Mouse (Mus musculus) heart, postnatal 0 days (tissue): ENCODE data around the gene Hsd17b1. TPM values are rescaled to one million over a fixed set of nuclear protein-coding genes. Genes with fewer than 3 reads are reported as not detected.

Source experiments
- ATAC-seq: fragments of 200-750 bp; cut with Nextera tagmentation; 2 replicates; pipeline ENCODE4 v1.8.0; 2017; ENCODE audit warnings: low read depth, moderate number of reproducible peaks, moderate library complexity; ENCODE audit not compliant: insufficient read depth
- DNase-seq: peaks from one replicate; pipeline ENCODE4 v3.0.0-alpha.2; 2016; ENCODE audit warnings: low spot score
- H3K27ac ChIP-seq: fragments of 300-500 bp; sonication (generic); 2 replicates; pipeline ENCODE4 v1.5.1; 2014; ENCODE audit warnings: low read depth, mild to moderate bottlenecking
- H3K27me3 ChIP-seq: fragments of 300-500 bp; sonication (generic); 2 replicates; pipeline ENCODE4 v1.6.1; 2014; ENCODE audit warnings: low read length, mixed read lengths; ENCODE audit not compliant: control insufficient read depth, insufficient read depth
- H3K36me3 ChIP-seq: fragments of 300-500 bp; sonication (generic); replicated peaks from 2 replicates; pipeline ENCODE4 v1.6.1; 2014; ENCODE audit warnings: low read length, mixed read lengths; ENCODE audit not compliant: control insufficient read depth, insufficient read depth
- H3K4me1 ChIP-seq: fragments of 300-500 bp; sonication (generic); 2 replicates; pipeline ENCODE4 v1.6.1; 2014; ENCODE audit warnings: antibody characterized with exemption; ENCODE audit not compliant: control insufficient read depth, insufficient read depth
- H3K4me2 ChIP-seq: fragments of 300-500 bp; sonication (generic); 2 replicates; pipeline ENCODE4 v1.6.1; 2014; ENCODE audit warnings: low read depth, mild to moderate bottlenecking, low read length, moderate library complexity
- H3K4me3 ChIP-seq: fragments of 300-500 bp; sonication (generic); 2 replicates; pipeline ENCODE4 v1.5.1; 2014; ENCODE audit warnings: low read depth, low read length
- H3K9ac ChIP-seq: fragments of 300-500 bp; sonication (generic); replicated peaks from 2 replicates; pipeline ENCODE4 v1.6.1; 2014; ENCODE audit warnings: low read depth, low read length, mixed read lengths
- H3K9me3 ChIP-seq: fragments of 300-500 bp; sonication (generic); replicated peaks from 2 replicates; pipeline ENCODE4 v1.6.1; 2016; ENCODE audit warnings: low read length; ENCODE audit not compliant: control insufficient read depth
- CTCF ChIP-seq: IDR thresholded peaks from 2 replicates; pipeline ENCODE4 v1.5.1; 2016; ENCODE audit warnings: antibody characterized with exemption, control low read depth, low read depth
- EP300 ChIP-seq: IDR thresholded peaks from 2 replicates; pipeline ENCODE4 v1.6.1; 2016; ENCODE audit warnings: antibody characterized with exemption, low read depth
- WGBS: fragments of 180-500 bp; shearing (Covaris S2); extraction: QIAGEN DNeasy Blood & Tissue Kit; methylation state at CpG from one replicate; pipeline ENCODE4 v1.1.7; 2014; 5-methylcytosine and 5-hydroxymethylcytosine counted together
- polyA plus RNA-seq: library from polyadenylated mRNA; unstranded; fragments of >200 nt; fragmentation: Nextera tagmentation; extraction: Ambion mirVana; gene quantifications from 2 replicates; pipeline ENCODE4 v1.2.1, GENCODE M21; 2015
- total RNA-seq: library from RNA; depleted of rRNA; stranded (reverse); fragments of >200 nt; gene quantifications from 2 replicates; pipeline ENCODE4 v1.2.3, GENCODE M21; 2014; ENCODE audit warnings: low replicate concordance

The Hsd17b1 gene
- total and polyA plus RNA-seq, 2 experiments from 2014 or later = not detected

GRCm38 (mm10) chr11:101033856-101034500, 44.2 kb upstream of the Hsd17b1 start:
- Histone ChIP-seq H3K9ac (no peak overlapping the region), H3K27me3 (no peaks in the 10 kb centered on the region), H3K27ac (no peak overlapping the region), H3K36me3 (peaks cover 79% of the 10 kb centered on the region), H3K4me3 (no peak overlapping the region), H3K9me3 (no peaks in the 10 kb centered on the region), H3K4me2 (no peak overlapping the region), H3K4me1 (peaks cover 15% of the 10 kb centered on the region; the same call in 1 of the 2 replicates)
- TF ChIP-seq CTCF (no peak), EP300 (no peak)
- no peak for ATAC-seq
- WGBS = 94% methylated on average over 17 of the region's 17 CpGs
- no peak for DNase-seq

DNA sequence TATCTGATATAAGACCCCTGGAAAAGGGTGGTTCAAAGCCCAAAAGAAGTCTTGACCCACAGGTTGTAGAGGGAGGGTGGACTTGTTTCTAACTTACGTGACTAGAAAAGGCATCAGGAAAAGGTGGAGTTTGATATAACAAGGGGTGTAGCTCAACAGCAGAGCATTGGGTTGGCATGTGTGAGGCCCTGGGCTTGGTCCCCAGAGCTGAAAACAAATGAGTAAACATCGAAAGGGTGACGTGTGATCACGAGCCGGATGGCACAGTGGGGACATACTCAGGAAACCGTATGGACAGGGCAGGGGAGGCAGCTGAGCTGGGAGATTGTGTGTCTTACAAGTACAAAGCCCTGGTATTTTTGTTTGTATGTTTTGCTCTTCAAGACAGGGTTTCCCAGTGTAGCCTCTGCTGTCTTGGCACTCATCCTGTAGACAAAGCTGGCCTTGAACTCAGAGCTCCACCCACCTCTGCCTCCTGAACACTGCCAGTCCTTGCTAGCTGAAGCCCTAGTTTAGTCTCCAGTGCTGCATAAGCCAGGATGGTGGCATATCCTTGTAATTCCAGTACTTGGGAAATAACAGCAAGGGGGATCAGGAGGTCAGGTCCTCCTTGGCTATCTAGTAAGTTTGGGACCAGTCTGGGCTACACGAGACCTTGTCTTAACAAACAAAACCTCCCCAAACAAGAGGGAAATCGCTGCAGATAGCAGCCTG, 43.4 kb upstream of the Hsd17b1 start:
- no peak overlapping the region for H3K4me3 ChIP-seq
- H3K4me1 ChIP-seq = peaks cover 11% of the 10 kb centered on the region; the same call in 1 of the 2 replicates
- no peak overlapping the region for H3K27ac ChIP-seq
- DNase-seq (no peak), ATAC-seq (no peak)
- peaks cover 82% of the 10 kb centered on the region for H3K36me3 ChIP-seq
- 89% methylated on average over 8 of the region's 8 CpGs for WGBS
- no peaks in the 10 kb centered on the region for H3K27me3 ChIP-seq
- no peak overlapping the region for H3K4me2 ChIP-seq
- H3K9me3 ChIP-seq = no peaks in the 10 kb centered on the region
- TF ChIP-seq CTCF = no peak
- no peak for TF ChIP-seq EP300
- no peak overlapping the region for H3K9ac ChIP-seq

GRCm38 (mm10) chr11:101035328-101035695, 42.9 kb upstream of the Hsd17b1 start:
- Histone ChIP-seq H3K4me3 (no peak overlapping the region), H3K36me3 (peaks cover 88% of the 10 kb centered on the region), H3K9me3 (no peaks in the 10 kb centered on the region), H3K27ac (no peak overlapping the region), H3K27me3 (no peaks in the 10 kb centered on the region), H3K4me2 (no peak overlapping the region), H3K9ac (no peak overlapping the region), H3K4me1 (peaks cover 9% of the 10 kb centered on the region; the same call in 1 of the 2 replicates)
- ATAC-seq (no peak), DNase-seq (no peak)
- TF ChIP-seq CTCF (no peak), EP300 (no peak)
- 87% methylated on average over 4 of the region's 4 CpGs for WGBS

GRCm38 (mm10) chr11:101037795-101038194, 40.4 kb upstream of the Hsd17b1 start:
- no peak overlapping the region for H3K9ac ChIP-seq
- DNase-seq = no peak
- H3K9me3 ChIP-seq = no peaks in the 10 kb centered on the region
- no peaks in the 10 kb centered on the region for H3K27me3 ChIP-seq
- no peak overlapping the region for H3K27ac ChIP-seq
- H3K4me2 ChIP-seq = no peak overlapping the region
- no peaks in the 10 kb centered on the region for H3K4me1 ChIP-seq
- H3K4me3 ChIP-seq = no peak overlapping the region
- whole genome bisulfite sequencing = 77% methylated on average over 10 of the region's 10 CpGs
- TF ChIP-seq EP300 (no peak), CTCF (no peak)
- peaks cover 95% of the 10 kb centered on the region for H3K36me3 ChIP-seq
- ATAC-seq = no peak

GRCm38 (mm10) chr11:101045826-101046225, 32.4 kb upstream of the Hsd17b1 start:
- no peak for ATAC-seq
- H3K4me2 ChIP-seq = no peak overlapping the region
- H3K9me3 ChIP-seq = no peaks in the 10 kb centered on the region
- no peak overlapping the region for H3K4me3 ChIP-seq
- H3K27ac ChIP-seq = no peak overlapping the region
- WGBS = 83% methylated on average over 4 of the region's 4 CpGs
- no peaks in the 10 kb centered on the region for H3K4me1 ChIP-seq
- peaks cover 99% of the 10 kb centered on the region for H3K36me3 ChIP-seq
- H3K9ac ChIP-seq = no peak overlapping the region
- H3K27me3 ChIP-seq = no peaks in the 10 kb centered on the region
- TF ChIP-seq CTCF (no peak), EP300 (no peak)
- DNase-seq = no peak
